Mouse (Mus musculus) hindbrain, postnatal 0 days (tissue): ENCODE measurements at regions not wholly inside any gene's neighbourhood (a gene's known extent, or its start where the extent isn't known, plus 50 kb on each side); places are given as distances from the start of the nearest gene placed in this dataset.

Source experiments
- ATAC-seq: fragments of 200-750 bp; cut with Nextera tagmentation; 2 replicates; pipeline ENCODE4 v1.8.0; 2017; ENCODE audit warnings: mild to moderate bottlenecking, moderate TSS enrichment, moderate library complexity
- DNase-seq: peaks from one replicate; pipeline ENCODE4 v3.0.0-alpha.2; 2015; ENCODE audit warnings: low spot score
- H3K27ac ChIP-seq: fragments of 300-500 bp; sonication (generic); 2 replicates; pipeline ENCODE4 v1.5.1; 2014; ENCODE audit warnings: mild to moderate bottlenecking
- H3K27me3 ChIP-seq: fragments of 300-500 bp; sonication (generic); 2 replicates; pipeline ENCODE4 v1.6.1; 2014; ENCODE audit warnings: low read length, mixed read lengths; ENCODE audit not compliant: insufficient read depth
- H3K36me3 ChIP-seq: fragments of 300-500 bp; sonication (generic); 2 replicates; pipeline ENCODE4 v1.6.1; 2014; ENCODE audit warnings: low read length, mixed read lengths; ENCODE audit not compliant: insufficient read depth
- H3K4me1 ChIP-seq: fragments of 300-500 bp; sonication (generic); 2 replicates; pipeline ENCODE4 v1.6.1; 2014; ENCODE audit warnings: antibody characterized with exemption, low read length, mixed read lengths; ENCODE audit not compliant: insufficient read depth
- H3K4me2 ChIP-seq: fragments of 300-500 bp; sonication (generic); 2 replicates; pipeline ENCODE4 v1.6.1; 2014; ENCODE audit warnings: low read depth, mild to moderate bottlenecking, low read length, moderate library complexity, mixed read lengths
- H3K4me3 ChIP-seq: fragments of 300-500 bp; sonication (generic); 2 replicates; pipeline ENCODE4 v1.5.1; 2014; ENCODE audit warnings: low read length
- H3K9ac ChIP-seq: fragments of 300-500 bp; sonication (generic); replicated peaks from 2 replicates; pipeline ENCODE4 v1.6.1; 2014; ENCODE audit warnings: mild to moderate bottlenecking, low read length, moderate library complexity, mixed read lengths
- H3K9me3 ChIP-seq: fragments of 300-500 bp; sonication (generic); 2 replicates; pipeline ENCODE4 v1.6.1; 2016; ENCODE audit warnings: low read length, mixed read lengths
- CTCF ChIP-seq: IDR thresholded peaks from 2 replicates; pipeline ENCODE4 v1.5.1; 2016; ENCODE audit warnings: antibody characterized with exemption, control low read depth, low read depth
- WGBS: fragments of 180-500 bp; shearing (Covaris S2); extraction: QIAGEN DNeasy Blood & Tissue Kit; methylation state at CpG from one replicate; pipeline ENCODE4 v1.1.7; 2014; 5-methylcytosine and 5-hydroxymethylcytosine counted together

- no peak for ATAC-seq
- Histone ChIP-seq H3K27ac (no peak overlapping the region), H3K4me3 (no peak overlapping the region), H3K4me1 (no peaks in the 10 kb centered on the region), H3K27me3 (no peaks in the 10 kb centered on the region), H3K9ac (no peak overlapping the region), H3K36me3 (no peaks in the 10 kb centered on the region), H3K9me3 (no peaks in the 10 kb centered on the region), H3K4me2 (peak overlapping the region; percentile 11)
- TF ChIP-seq CTCF = no peak
- peak; percentile 39 for DNase-seq
- WGBS = 29% methylated on average over 15 of the region's 15 CpGs
Measured at GRCm38 (mm10) chr6:31253251-31253935, 145.1 kb upstream of the Mkln1 start.

DNA sequence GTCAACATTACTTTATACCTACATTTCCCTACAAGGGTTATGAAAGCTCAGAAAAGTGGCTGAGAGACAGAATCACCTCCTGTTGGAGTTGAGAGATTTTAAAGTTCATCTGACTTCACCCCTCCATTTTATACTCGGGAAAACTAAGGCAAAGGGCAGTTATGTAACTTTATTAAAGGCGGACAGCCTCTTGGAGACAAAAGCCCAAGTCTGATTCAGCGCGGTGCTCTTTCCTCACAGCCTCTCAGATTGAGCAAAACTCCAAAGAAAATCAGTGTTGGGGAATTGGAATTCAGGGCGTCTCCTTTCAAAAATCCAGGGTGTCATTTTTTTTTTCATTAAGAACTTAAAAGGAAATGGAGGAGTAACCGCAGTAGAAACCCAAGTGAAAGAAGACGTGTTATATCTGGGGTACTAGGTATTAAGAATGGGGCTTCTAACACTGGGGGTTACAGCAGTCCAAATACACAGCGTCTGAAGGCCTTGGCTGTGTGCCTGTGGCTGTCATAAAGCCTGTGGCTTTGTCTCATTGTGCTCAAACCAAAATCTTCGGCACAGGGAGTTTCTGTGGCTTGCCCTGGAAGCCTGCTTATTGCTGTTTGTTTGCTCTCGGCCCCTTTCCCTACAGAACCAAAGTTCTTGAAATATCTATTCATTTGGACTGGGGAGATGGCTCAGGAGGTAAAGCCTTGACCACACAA lies 137.7 kb upstream of the Mkln1 start:
- H3K27ac ChIP-seq = no peak overlapping the region
- no peaks in the 10 kb centered on the region for H3K36me3 ChIP-seq
- no peak for ATAC-seq
- H3K9me3 ChIP-seq = no peaks in the 10 kb centered on the region
- WGBS = 72% methylated on average over 10 of the region's 10 CpGs
- H3K4me2 ChIP-seq = no peak overlapping the region
- no peak overlapping the region for H3K9ac ChIP-seq
- no peaks in the 10 kb centered on the region for H3K27me3 ChIP-seq
- H3K4me3 ChIP-seq = no peak overlapping the region
- TF ChIP-seq CTCF = no peak
- DNase-seq = no peak
- no peaks in the 10 kb centered on the region for H3K4me1 ChIP-seq

GRCm38 (mm10) chr6:31261797-31262540 lies 136.6 kb upstream of the Mkln1 start:
- Histone ChIP-seq H3K36me3 (no peaks in the 10 kb centered on the region), H3K27me3 (no peaks in the 10 kb centered on the region), H3K27ac (no peak overlapping the region), H3K4me3 (no peak overlapping the region), H3K9me3 (no peaks in the 10 kb centered on the region), H3K9ac (no peak overlapping the region), H3K4me2 (no peak overlapping the region), H3K4me1 (no peaks in the 10 kb centered on the region)
- WGBS = 91% methylated on average over 15 of the region's 15 CpGs
- no peak for ATAC-seq
- DNase-seq = no peak
- TF ChIP-seq CTCF = no peak

DNA sequence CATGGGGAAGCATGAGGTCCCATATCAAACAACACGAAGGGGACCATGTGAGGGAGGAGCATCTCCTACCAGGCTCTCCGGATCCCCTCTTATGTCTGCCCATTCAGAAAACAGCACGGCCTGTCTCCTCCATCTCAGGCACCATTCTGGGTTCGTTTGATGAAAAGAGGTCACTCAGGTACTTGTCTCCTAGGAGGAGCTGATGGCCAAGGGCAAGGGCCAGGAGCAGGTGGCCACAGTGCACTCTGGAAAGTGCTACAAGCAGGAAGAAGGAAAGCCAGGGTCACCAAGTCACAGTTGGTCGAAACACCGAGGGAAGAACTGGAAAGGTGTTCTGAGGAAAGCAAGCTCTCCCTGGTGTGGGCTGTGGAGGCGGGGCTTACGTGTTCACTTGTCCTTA lies 135.9 kb upstream of the Mkln1 start:
- WGBS = 88% methylated on average over 8 of the region's 8 CpGs
- TF ChIP-seq CTCF = no peak

DNA sequence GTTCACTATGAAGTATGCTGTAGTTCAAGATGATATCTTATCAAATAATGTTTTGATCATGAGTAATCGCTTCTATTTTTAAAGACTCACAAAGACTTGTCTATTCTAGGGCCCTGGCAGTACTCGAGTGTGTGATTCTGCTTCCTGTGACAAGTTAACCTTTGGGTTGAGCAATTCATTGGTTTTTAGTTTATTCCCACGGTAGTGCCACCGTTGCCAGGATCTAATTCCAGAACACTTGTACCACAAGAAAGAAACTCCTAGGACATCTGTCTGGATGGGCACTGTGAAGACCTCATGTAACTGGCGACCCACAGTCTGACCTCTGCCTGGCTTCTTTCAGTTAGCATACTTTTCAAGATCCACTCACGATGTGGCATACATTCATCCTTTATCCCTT lies 134.7 kb upstream of the Mkln1 start:
- no peak for TF ChIP-seq CTCF
- no peak for DNase-seq
- no peaks in the 10 kb centered on the region for H3K36me3 ChIP-seq
- no peaks in the 10 kb centered on the region for H3K27me3 ChIP-seq
- WGBS = 93% methylated on average over 6 of the region's 6 CpGs
- ATAC-seq = no peak
- no peak overlapping the region for H3K27ac ChIP-seq
- H3K9me3 ChIP-seq = no peaks in the 10 kb centered on the region
- H3K4me2 ChIP-seq = no peak overlapping the region
- no peak overlapping the region for H3K9ac ChIP-seq
- no peak overlapping the region for H3K4me3 ChIP-seq
- no peaks in the 10 kb centered on the region for H3K4me1 ChIP-seq

More for the DNA sequence above, 135.9 kb upstream of the Mkln1 start:
- DNase-seq = no peak
- H3K4me2 ChIP-seq = no peak overlapping the region
- H3K27ac ChIP-seq = no peak overlapping the region
- no peak overlapping the region for H3K4me3 ChIP-seq
- no peak overlapping the region for H3K9ac ChIP-seq
- no peaks in the 10 kb centered on the region for H3K36me3 ChIP-seq
- no peaks in the 10 kb centered on the region for H3K4me1 ChIP-seq
- H3K9me3 ChIP-seq = no peaks in the 10 kb centered on the region
- ATAC-seq = no peak
- no peaks in the 10 kb centered on the region for H3K27me3 ChIP-seq

DNA sequence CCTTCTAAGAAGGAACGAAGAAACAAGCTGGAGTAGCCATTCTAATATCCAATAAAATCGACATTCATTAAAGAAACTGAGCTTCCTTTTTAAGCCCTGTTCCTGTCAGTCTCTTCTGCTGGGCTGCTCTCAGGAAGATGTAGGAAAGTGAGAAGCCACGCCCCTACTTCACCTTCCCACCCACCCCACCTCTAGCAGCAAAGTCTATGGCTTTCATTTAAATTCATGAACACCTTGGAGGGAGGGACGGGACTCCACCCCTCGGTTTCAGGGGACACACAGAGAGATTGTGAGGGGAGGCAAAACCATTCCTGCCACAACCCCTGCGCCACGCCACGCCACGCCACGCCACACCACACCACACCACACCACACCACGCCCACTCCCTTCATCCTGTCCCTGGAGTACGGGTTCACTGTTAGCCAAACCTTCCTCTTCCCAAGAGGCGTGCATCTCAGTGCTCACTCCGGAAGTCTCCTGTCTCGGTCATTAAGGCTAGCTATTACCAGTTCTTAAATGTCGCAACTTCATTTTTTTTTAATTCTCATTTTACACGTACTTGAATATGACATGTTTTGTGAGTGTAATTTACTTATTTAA lies 132.0 kb upstream of the Mkln1 start:
- no peak for ATAC-seq

More for the DNA sequence above, 132.0 kb upstream of the Mkln1 start:
- no peak overlapping the region for H3K4me3 ChIP-seq
- 77% methylated on average over 17 of the region's 17 CpGs for WGBS
- TF ChIP-seq CTCF = no peak
- H3K9me3 ChIP-seq = no peaks in the 10 kb centered on the region
- no peaks in the 10 kb centered on the region for H3K36me3 ChIP-seq
- no peak for DNase-seq
- H3K27ac ChIP-seq = no peak overlapping the region
- no peak overlapping the region for H3K4me2 ChIP-seq
- no peaks in the 10 kb centered on the region for H3K4me1 ChIP-seq
- H3K27me3 ChIP-seq = no peaks in the 10 kb centered on the region
- H3K9ac ChIP-seq = no peak overlapping the region
